Mouse (Mus musculus) forebrain, embryonic 13.5 days (tissue): ENCODE data around the gene Mafg. TPM values are rescaled to one million over a fixed set of nuclear protein-coding genes. Genes with fewer than 3 reads are reported as not detected.

ENCODE experiments used
- ATAC-seq: fragments of 200-750 bp; cut with Nextera tagmentation; 2 replicates; pipeline ENCODE4 v1.8.0; 2017
- H3K27ac ChIP-seq: fragments of 300-500 bp; sonication (generic); 2 replicates; pipeline ENCODE4 v1.5.1; 2015; ENCODE audit warnings: inconsistent platforms, mild to moderate bottlenecking, moderate library complexity
- H3K27me3 ChIP-seq: fragments of 300-500 bp; sonication (generic); 2 replicates; pipeline ENCODE4 v1.6.1; 2015; ENCODE audit warnings: mild to moderate bottlenecking, inconsistent platforms
- H3K36me3 ChIP-seq: fragments of 300-500 bp; sonication (generic); 2 replicates; pipeline ENCODE4 v1.6.1; 2015; ENCODE audit warnings: mild to moderate bottlenecking, inconsistent platforms; ENCODE audit not compliant: poor library complexity, severe bottlenecking
- H3K4me1 ChIP-seq: fragments of 300-500 bp; sonication (generic); 2 replicates; pipeline ENCODE4 v1.6.1; 2015; ENCODE audit warnings: inconsistent platforms
- H3K4me2 ChIP-seq: fragments of 300-500 bp; sonication (generic); 2 replicates; pipeline ENCODE4 v1.6.1; 2015; ENCODE audit warnings: inconsistent platforms, mild to moderate bottlenecking, moderate library complexity
- H3K4me3 ChIP-seq: fragments of 300-500 bp; sonication (generic); 2 replicates; pipeline ENCODE4 v1.5.1; 2015; ENCODE audit warnings: mild to moderate bottlenecking, inconsistent platforms
- H3K9ac ChIP-seq: fragments of 300-500 bp; sonication (generic); 2 replicates; pipeline ENCODE4 v1.6.1; 2015; ENCODE audit warnings: mild to moderate bottlenecking, inconsistent platforms
- H3K9me3 ChIP-seq: fragments of 300-500 bp; sonication (generic); replicated peaks from 2 replicates; pipeline ENCODE4 v1.6.1; 2016; ENCODE audit warnings: inconsistent platforms
- WGBS: fragments of 180-500 bp; shearing (Covaris S2); methylation state at CpG from one replicate; pipeline ENCODE4 v1.1.7; 2015; 5-methylcytosine and 5-hydroxymethylcytosine counted together
- polyA plus RNA-seq: library from polyadenylated mRNA; unstranded; fragments of >200 nt; fragmentation: Nextera tagmentation; extraction: Ambion mirVana; gene quantifications from 2 replicates; pipeline ENCODE4 v1.2.1, GENCODE M21; 2015

The Mafg gene
- polyA plus RNA-seq, 1 experiment from 2014 or later: 24.1 TPM

DNA sequence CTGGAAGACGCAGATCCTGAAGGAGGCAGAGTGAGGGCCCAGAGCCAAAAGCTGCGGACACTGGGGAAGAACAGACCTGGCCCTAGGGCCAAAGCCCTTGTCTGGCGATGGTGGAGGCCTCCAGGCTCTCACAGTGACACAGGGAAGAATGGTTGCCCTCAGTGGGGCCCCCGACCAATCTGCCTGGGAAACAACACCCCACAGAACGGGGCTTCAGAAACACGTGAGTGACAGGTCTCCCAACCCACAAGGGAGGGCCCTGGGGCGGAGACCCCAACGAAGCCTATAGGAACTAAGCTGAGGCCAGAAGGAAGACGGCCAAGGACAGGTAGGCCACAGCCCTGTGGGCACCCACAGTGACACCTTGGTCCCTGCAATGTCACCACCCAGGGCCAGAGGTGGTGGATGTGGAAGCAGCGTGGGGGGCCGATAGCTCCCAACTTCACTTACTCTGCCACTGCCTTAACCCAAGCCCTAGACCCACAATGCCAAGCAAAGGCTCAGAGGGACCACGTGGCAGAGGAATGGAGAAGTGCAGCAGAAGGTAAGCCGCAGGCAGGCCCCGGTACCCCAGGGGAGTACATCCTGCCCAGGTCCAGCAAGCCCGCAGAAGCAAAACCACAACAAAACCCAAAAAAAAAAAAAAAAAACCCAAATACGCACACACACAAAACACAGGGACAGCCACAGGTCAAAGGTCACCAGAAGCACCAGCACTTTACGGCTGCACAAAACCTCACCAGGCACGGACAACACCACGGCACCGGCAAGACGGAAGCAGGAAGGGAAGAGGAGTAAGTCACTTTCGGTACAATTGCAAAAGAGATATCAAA lies 5.7 kb downstream of the Mafg start:
- H3K9ac ChIP-seq: no peak overlapping the region
- H3K36me3 ChIP-seq: peaks cover 36% of the 10 kb centered on the region
- 83% methylated on average over 22 of the region's 22 CpGs for WGBS
- no peaks in the 10 kb centered on the region for H3K27me3 ChIP-seq
- H3K4me2 ChIP-seq: no peak overlapping the region
- H3K4me1 ChIP-seq: peaks cover 54% of the 10 kb centered on the region
- H3K9me3 ChIP-seq: no peaks in the 10 kb centered on the region
- no peak for ATAC-seq
- no peak overlapping the region for H3K4me3 ChIP-seq
- H3K27ac ChIP-seq: no peak overlapping the region

DNA sequence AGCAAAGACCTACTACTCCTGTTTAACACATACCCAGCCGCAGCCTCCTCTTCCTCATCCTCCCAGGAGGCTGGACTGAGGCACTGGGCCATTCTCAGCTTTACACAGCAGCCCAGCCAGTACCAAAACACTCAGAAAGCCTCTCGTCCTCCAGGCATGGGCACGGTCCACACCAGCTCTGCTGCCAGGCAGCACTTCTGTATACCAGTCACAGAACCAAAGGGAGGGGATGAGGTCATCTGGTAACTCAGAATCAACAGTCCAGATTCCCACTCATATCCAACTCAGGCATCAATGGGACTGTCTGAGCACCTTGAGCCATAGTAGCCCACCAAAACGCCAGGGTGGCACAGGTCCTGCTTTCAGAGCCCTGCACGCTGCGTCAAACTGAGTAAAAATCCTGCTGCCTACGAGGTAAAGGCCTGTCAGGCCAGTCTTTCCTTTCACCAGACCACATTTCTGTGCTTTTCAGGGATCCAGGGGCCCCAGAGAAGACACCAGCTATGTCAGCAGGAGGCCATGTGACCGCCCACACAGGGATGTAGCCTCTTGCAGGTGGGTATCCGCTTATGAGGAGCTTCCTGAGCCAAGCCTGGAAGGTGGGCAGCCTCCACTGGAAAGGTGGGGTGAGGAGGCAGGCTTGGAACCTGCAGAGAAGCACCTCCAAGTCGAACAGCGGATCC lies 6.5 kb downstream of the Mafg start:
- 93% methylated on average over 11 of the region's 11 CpGs for WGBS
- no peak overlapping the region for H3K27ac ChIP-seq
- ATAC-seq: no peak

DNA sequence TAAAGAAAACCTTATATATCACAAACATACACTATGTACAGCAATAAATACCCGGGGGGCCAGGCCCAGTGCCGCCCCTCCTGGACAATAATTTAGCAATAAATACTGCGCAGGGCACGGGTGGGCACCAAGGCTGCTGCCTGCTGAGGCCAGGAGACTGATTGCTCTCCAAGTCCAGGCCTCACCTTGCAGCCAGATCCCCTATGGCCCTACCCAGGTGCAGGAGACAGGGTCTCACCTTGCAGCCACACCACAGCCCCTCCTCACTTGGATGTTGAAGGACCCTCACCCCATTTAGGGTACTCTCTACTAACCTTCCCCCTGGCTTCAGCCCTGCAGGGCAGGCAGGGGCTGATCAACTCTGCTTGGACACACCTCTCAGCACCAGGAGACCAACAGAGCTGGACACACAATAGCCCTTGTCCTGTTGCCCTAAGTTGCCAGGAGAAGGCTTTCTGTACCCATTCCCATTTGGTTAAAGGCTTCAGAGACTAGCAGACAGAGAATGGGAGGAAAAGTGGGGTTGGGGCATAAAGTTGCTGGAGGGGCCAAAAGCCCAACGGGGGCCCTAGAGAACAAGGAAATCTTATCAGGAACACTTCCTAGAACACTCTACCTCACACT lies 8.1 kb downstream of the Mafg start, which contains the start of gene Sirt7:
Sirt7 (minus strand) TSS at position 89 of the 624 bp plus-strand sequence.
- H3K27me3 ChIP-seq: no peaks in the 10 kb centered on the region
- peak within 1 kb of the TSS; percentile 84 for H3K9ac ChIP-seq
- WGBS: 21% methylated on average over 5 of the region's 5 CpGs
- H3K4me1 ChIP-seq: peaks cover 31% of the 10 kb centered on the region
- no peaks in the 10 kb centered on the region for H3K9me3 ChIP-seq
- peak within 1 kb of the TSS; percentile 98 for H3K4me2 ChIP-seq
- H3K36me3 ChIP-seq: peaks cover 59% of the 10 kb centered on the region
- peak; percentile 65 for ATAC-seq
- peak within 1 kb of the TSS; percentile 96 for H3K4me3 ChIP-seq
- peak within 1 kb of the TSS; percentile 88 for H3K27ac ChIP-seq

More for the DNA sequence above, 6.5 kb downstream of the Mafg start:
- no peak overlapping the region for H3K4me3 ChIP-seq
- no peak overlapping the region for H3K9ac ChIP-seq
- H3K27me3 ChIP-seq: no peaks in the 10 kb centered on the region
- no peak overlapping the region for H3K4me2 ChIP-seq
- H3K36me3 ChIP-seq: peaks cover 42% of the 10 kb centered on the region
- H3K9me3 ChIP-seq: no peaks in the 10 kb centered on the region
- H3K4me1 ChIP-seq: peaks cover 48% of the 10 kb centered on the region

DNA sequence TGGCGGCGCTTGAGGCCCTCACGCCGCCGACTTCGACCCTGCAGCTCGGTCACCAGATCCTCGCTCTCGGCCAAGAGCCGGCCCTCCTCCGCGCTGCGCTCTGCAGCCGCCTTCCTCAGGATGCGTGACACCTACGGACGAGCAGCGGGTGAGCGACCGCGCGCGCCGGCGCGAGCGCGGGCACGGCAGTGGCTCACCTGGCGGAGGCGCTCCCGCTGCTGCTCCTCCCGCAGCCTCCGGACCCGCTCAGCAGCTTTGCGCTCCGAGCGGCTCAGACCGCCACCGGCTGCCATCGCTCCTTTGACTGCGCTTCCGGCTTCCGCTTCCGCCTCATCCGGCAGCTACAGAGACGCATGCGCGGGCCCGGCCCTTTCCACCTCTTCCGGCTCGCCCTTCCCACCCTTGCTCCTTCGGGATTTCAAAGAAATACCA lies 8.7 kb downstream of the Mafg start:
- Histone ChIP-seq H3K27me3 (no peaks in the 10 kb centered on the region), H3K4me2 (peak overlapping the region; percentile 98), H3K36me3 (peaks cover 65% of the 10 kb centered on the region), H3K9ac (peak overlapping the region; percentile 84), H3K27ac (peak overlapping the region; percentile 88), H3K9me3 (no peaks in the 10 kb centered on the region), H3K4me3 (peak overlapping the region; percentile 96), H3K4me1 (peaks cover 27% of the 10 kb centered on the region)
- peak; percentile 90 for ATAC-seq
- WGBS: under 1% methylated on average over 51 of the region's 53 CpGs

DNA sequence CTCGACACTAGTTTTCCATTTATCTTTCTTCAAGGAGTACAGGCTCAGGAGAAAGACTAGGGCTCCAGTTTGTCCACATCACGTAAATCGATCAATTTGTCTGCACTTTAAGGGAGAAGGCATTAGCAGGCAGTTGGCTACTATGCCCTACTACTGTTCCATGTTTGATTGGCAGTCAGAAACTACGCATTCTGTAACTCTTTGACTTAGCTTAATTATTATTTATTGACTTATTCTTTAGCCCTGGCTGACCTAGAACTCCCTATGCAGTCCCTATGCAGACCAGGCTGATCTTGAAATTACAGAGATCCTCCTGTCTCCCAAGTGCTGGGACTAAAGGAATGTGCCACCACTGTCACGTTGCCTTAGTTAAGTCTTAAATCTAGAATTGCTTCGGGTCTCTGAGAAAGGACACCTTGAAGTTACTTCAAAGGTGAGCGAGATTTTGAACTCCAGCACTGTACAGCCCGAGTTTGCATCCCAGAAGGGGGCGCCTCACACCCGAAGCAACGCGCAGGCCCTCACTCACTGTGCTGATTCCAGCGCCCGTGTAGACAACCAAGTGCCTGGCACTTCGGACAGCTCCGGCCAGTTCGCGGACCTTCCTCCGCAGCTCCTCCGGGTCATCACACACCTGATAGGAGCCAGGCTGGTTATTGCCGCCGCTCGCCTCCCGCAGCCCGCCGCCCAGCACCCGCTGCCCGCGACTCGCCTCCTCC lies 9.3 kb downstream of the Mafg start:
- no peaks in the 10 kb centered on the region for H3K27me3 ChIP-seq
- peaks cover 64% of the 10 kb centered on the region for H3K36me3 ChIP-seq
- 13% methylated on average over 30 of the region's 30 CpGs for WGBS
- peak overlapping the region; percentile 84 for H3K9ac ChIP-seq
- peak overlapping the region; percentile 98 for H3K4me2 ChIP-seq
- H3K4me3 ChIP-seq: peak overlapping the region; percentile 96
- peaks cover 23% of the 10 kb centered on the region for H3K4me1 ChIP-seq
- ATAC-seq: peak; percentile 67
- peak overlapping the region; percentile 88 for H3K27ac ChIP-seq
- no peaks in the 10 kb centered on the region for H3K9me3 ChIP-seq

DNA sequence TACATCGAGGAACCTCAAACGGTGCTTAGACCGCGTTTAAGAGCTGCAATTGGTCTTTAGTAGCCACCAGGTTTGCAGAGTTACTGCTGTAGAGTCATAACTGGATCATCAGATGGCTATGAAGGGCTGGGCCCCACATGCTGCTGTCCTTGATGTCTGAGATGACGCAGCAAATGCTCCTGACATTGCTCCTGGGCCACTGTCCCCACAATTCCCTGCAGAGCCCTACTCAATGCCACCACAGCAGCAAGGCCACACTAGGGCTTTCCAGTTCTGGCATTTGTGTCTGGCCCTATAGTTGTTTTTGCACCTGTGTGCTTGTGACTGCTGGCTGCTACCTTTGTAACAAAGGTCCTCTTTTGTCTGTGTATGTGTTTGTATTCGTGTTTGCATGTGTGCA lies 10.6 kb downstream of the Mafg start:
- no peaks in the 10 kb centered on the region for H3K27me3 ChIP-seq
- ATAC-seq: no peak
- H3K4me1 ChIP-seq: peaks cover 23% of the 10 kb centered on the region
- 94% methylated on average over 6 of the region's 6 CpGs for WGBS
- peaks cover 65% of the 10 kb centered on the region for H3K36me3 ChIP-seq
- H3K4me2 ChIP-seq: no peak overlapping the region
- H3K27ac ChIP-seq: no peak overlapping the region
- no peaks in the 10 kb centered on the region for H3K9me3 ChIP-seq
- H3K9ac ChIP-seq: no peak overlapping the region
- H3K4me3 ChIP-seq: no peak overlapping the region

DNA sequence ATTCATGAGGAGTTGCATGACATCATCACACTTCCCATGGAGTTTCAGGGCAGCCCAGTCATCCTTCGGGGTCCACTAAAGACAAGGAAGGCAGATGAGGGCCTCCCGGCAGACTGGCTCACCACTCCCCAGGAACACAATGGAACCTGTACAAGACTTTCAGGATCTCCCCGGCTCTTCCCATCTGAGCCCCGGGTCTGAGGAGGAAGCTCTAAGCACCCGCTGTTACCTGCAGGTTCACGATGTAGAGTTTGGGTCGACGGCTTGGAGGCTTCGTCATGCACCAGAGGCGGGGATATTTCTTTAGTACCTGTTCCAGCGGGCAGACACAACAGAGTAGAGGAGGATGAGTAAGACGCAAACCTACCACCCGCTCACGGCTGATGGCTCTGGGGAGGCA lies 13.2 kb downstream of the Mafg start:
- Histone ChIP-seq H3K36me3 (peaks cover 59% of the 10 kb centered on the region), H3K9me3 (no peaks in the 10 kb centered on the region), H3K4me1 (peaks cover 33% of the 10 kb centered on the region), H3K4me3 (no peak overlapping the region), H3K27me3 (no peaks in the 10 kb centered on the region), H3K27ac (no peak overlapping the region), H3K4me2 (no peak overlapping the region), H3K9ac (no peak overlapping the region)
- WGBS: 95% methylated on average over 14 of the region's 14 CpGs
- ATAC-seq: no peak

DNA sequence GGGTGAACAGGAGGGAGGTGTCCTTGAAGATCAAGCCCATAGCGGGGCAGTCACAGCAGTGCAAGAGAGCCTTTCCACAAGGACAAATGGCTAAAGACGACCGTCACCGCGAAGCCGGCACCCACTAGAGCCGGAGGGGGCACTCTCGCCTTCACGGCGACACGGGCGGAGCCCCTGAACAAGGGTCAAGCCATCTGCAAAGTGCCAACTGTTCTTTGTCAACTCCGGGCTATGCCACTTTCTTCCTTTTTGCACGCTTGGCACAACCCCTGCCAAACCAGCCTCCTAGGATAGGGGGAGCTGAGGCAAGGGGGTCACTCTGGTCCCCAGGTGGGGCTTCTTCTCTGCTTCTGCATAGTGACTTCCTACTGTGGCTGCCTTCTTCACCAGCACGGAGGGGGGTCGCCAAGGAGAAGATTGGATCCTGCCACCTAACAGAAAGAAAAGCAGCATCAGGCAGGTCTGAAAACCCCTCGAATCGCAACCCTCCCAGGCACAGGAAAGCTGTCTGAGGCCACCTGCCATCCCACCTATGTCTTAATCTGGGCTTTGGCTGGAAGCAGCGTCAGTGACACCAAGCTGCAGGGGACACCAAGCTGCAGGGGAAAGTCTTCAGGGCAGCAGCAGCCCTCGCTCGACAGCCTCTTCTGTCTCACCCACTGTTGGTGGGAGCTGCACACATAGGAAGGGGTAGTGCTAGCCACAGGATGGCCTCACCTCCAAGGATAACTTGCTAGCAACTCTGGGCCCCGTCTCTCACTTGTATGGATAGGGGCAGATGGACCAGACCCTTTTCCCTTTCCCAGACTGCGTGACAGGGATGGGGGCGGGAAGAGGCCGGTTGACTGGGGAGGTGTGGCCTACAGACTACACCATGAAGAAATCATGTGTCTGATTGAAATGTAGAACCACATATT lies 14.5 kb downstream of the Mafg start:
- no peak overlapping the region for H3K4me2 ChIP-seq
- peak overlapping the region; percentile 73; the same call in 1 of the 2 replicates for H3K27ac ChIP-seq
- H3K9ac ChIP-seq: no peak overlapping the region
- peaks cover 26% of the 10 kb centered on the region for H3K4me1 ChIP-seq
- H3K9me3 ChIP-seq: no peaks in the 10 kb centered on the region
- H3K27me3 ChIP-seq: no peaks in the 10 kb centered on the region
- ATAC-seq: no peak
- peaks cover 67% of the 10 kb centered on the region for H3K36me3 ChIP-seq
- no peak overlapping the region for H3K4me3 ChIP-seq
- WGBS: 96% methylated on average over 25 of the region's 25 CpGs

DNA sequence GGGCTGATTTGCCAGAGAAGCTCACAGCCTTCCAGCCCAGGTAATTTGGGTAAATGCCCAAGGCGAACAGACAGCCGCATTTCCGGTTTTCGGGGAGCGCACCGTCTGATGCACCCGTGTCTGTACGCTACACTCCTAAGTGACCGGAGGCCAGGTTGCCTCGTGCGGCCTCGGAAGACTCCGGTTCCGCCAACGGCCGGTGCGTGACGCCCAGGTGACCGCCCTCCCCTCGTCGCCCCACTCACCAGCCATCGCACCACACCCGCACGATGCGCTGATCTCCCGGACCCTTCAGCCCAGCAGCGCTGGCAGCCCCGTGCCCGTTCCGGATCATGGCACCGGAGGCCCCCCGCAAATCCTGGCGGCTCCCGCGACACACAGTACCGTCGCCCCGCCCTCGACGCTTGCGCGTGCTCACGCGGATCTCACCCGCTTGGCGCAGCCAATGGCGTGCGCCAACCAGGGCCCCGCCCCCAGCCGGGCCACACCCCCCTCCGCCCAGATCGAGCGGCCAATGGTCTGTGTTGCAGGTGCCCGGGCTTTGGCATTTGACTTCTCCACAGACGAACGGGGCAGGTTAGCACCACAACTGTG lies 15.8 kb downstream of the Mafg start, which contains the start of gene Pcyt2:
Pcyt2 (minus strand) TSS at position 418 of the 594 bp plus-strand sequence.
- Histone ChIP-seq H3K9me3 (no peaks in the 10 kb centered on the region), H3K4me3 (peak within 1 kb of the TSS; percentile 85), H3K27me3 (no peaks in the 10 kb centered on the region), H3K27ac (peak within 1 kb of the TSS; percentile 73), H3K4me1 (peaks cover 18% of the 10 kb centered on the region), H3K9ac (peak within 1 kb of the TSS; percentile 87), H3K36me3 (peaks cover 71% of the 10 kb centered on the region), H3K4me2 (peak within 1 kb of the TSS; percentile 88)
- WGBS: under 1% methylated on average over 56 of the region's 56 CpGs
- ATAC-seq: peak; percentile 95

DNA sequence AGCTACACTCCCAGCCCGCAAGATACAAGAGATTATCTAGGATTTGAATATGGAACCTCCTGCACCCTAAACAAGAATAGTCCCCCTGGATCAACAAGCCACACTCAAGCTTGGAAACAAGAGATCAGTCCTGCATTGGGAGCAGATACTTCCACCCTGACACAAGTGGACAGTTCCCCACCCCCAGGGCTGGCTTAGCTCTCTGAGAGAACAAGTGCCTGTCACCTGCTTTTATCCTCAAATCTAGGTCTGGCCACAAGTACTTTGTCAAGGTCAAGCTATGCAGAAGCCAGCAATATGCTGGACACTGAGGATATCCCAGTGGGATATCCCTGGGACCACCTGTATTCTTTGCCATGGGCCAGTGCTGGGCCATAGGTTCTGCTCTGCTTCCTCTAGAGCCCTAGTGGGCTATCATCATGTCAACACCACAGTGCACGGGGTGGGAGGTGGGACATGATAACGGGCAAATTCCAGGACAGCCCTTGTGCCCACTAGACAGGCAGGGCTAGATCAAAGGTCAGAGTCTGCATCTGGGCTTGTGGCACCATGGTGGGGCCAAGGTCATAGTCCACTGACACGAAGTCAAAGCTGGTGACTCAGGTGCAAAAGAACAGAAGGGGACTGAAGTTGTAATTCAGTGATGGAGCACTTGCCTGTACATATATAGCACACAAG lies 16.6 kb downstream of the Mafg start:
- Histone ChIP-seq H3K36me3 (peaks cover 72% of the 10 kb centered on the region), H3K27me3 (no peaks in the 10 kb centered on the region), H3K9me3 (no peaks in the 10 kb centered on the region), H3K27ac (peak overlapping the region; percentile 73; the same call in 1 of the 2 replicates), H3K4me3 (peak overlapping the region; percentile 85), H3K4me2 (peak overlapping the region; percentile 88), H3K4me1 (peaks cover 18% of the 10 kb centered on the region), H3K9ac (peak overlapping the region; percentile 87)
- no peak for ATAC-seq
- 56% methylated on average over 4 of the region's 4 CpGs for WGBS
